Mouse (Mus musculus): ENCODE data around the gene Pnkd.

DNA sequence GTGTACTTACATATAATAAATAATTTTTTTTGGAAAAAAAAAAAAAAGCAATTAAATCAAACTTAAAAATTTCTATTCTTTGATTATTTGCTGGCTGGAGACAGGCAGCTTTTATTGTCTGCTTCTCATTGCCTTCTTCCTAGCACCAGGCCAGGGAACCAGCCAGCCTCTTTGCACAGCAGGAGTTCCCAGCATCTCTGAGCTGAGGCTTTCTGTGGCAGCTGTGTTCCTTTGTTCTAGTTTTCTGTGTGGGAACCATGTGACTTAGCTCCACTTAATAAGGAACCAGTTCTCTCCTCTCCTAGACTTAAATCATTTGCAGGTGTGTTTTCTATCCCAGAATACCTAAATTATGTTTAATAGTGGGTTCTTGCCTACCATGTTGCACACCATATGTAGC, 72.8 kb downstream of the Pnkd start:
- TF ChIP-seq POLR2A (IDR thresholded peaks at IDR 0.05; ENCODE audit: borderline replicate concordance, extremely low read depth, low read depth, low read length), result no peak
- no peak for TF ChIP-seq CTCF (IDR thresholded peaks at IDR 0.05; ENCODE audit: insufficient read depth, low read length)
